Mouse (Mus musculus) neural tube, embryonic 13.5 days (tissue): Measurements from ENCODE around the gene Btn2a2. TPM values are rescaled to one million over a fixed set of nuclear protein-coding genes. Genes with fewer than 3 reads are reported as not detected.
A peak's percentile ranks its signal among the peaks of the same experiment; 100 is the strongest.

Source experiments
- ATAC-seq: fragments of 200-750 bp; cut with Nextera tagmentation; 2 replicates; pipeline ENCODE4 v1.8.0; 2017; ENCODE audit warnings: low read depth, mild to moderate bottlenecking, moderate TSS enrichment, moderate library complexity
- H3K27ac ChIP-seq: fragments of 300-500 bp; sonication (generic); replicated peaks from 2 replicates; pipeline ENCODE4 v1.5.1; 2015; ENCODE audit warnings: moderate library complexity, mild to moderate bottlenecking, inconsistent platforms
- H3K27me3 ChIP-seq: fragments of 300-500 bp; sonication (generic); 2 replicates; pipeline ENCODE4 v1.6.1; 2015; ENCODE audit warnings: mild to moderate bottlenecking, inconsistent platforms
- H3K36me3 ChIP-seq: fragments of 300-500 bp; sonication (generic); 2 replicates; pipeline ENCODE4 v1.6.1; 2015; ENCODE audit warnings: mild to moderate bottlenecking, inconsistent platforms
- H3K4me1 ChIP-seq: fragments of 300-500 bp; sonication (generic); replicated peaks from 2 replicates; pipeline ENCODE4 v1.6.1; 2015; ENCODE audit warnings: inconsistent platforms
- H3K4me2 ChIP-seq: fragments of 300-500 bp; sonication (generic); 2 replicates; pipeline ENCODE4 v1.6.1; 2015; ENCODE audit warnings: inconsistent platforms, mild to moderate bottlenecking, moderate library complexity
- H3K4me3 ChIP-seq: fragments of 300-500 bp; sonication (generic); 2 replicates; pipeline ENCODE4 v1.5.1; 2015; ENCODE audit warnings: mild to moderate bottlenecking, inconsistent platforms
- H3K9ac ChIP-seq: fragments of 300-500 bp; sonication (generic); 2 replicates; pipeline ENCODE4 v1.6.1; 2015; ENCODE audit warnings: moderate library complexity, mild to moderate bottlenecking, inconsistent platforms
- H3K9me3 ChIP-seq: fragments of 300-500 bp; sonication (generic); 2 replicates; pipeline ENCODE4 v1.6.1; 2016; ENCODE audit warnings: inconsistent platforms
- WGBS: fragments of 180-500 bp; shearing (Covaris S2); methylation state at CpG from one replicate; pipeline ENCODE4 v1.1.7; 2015; 5-methylcytosine and 5-hydroxymethylcytosine counted together
- polyA plus RNA-seq: library from polyadenylated mRNA; unstranded; fragments of >200 nt; fragmentation: Nextera tagmentation; extraction: Ambion mirVana; gene quantifications from 2 replicates; pipeline ENCODE4 v1.2.1, GENCODE M21; 2015

Gene Btn2a2
- polyA plus RNA-seq, 1 experiment from 2014 or later: 0.21 TPM

DNA sequence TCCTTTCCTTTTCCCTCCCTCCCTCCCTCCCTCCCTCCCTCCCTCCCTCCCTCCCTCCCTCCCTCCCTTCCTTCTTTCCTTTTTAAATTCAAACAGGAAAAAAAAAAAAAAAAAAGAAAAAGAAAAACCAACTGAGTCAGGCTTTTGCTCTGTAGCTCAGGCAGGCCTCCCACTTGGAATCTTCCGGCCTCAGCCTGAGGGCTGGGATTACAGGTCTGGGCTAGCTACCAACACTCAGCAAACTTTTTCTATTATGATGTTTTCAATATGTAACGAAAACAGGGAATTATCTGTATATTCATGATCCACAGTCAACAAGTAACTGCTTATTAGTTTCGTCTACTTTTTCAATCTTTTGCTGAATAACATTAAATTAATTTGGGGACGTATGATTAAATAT, 14.3 kb upstream of the Btn2a2 start:
- no peak overlapping the region for H3K4me3 ChIP-seq
- peaks cover 16% of the 10 kb centered on the region for H3K4me1 ChIP-seq
- no peak overlapping the region for H3K4me2 ChIP-seq
- no peaks in the 10 kb centered on the region for H3K36me3 ChIP-seq
- no peak overlapping the region for H3K9ac ChIP-seq
- no peaks in the 10 kb centered on the region for H3K9me3 ChIP-seq
- H3K27ac ChIP-seq: no peak overlapping the region
- WGBS: 45% methylated on average over 4 of the region's 4 CpGs
- no peak for ATAC-seq
- H3K27me3 ChIP-seq: peaks cover 14% of the 10 kb centered on the region

DNA sequence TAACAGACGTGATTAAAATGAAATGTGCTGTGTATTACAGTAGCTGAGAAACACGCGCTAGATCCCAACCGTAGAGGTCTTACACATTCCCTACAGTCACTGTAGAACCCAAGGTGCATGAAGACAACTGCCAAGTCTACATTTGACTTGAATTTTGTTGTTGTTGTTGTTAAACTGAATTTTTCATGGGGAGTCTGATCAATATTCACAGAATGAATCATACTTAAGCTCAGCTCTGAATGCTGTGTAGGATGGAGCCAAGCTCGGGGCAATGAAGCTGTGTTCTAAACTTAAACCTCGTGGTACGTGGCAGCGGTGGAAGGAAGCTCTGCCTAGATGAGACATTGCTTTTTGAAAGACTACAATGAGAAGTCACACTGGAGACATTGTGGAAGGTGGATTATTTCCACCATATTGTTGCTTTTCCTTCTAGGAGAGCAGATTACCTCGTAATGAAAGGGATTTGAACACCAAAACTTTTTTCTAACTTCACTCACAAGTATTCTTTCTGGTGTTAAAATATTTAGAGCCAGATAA, 13.4 kb upstream of the Btn2a2 start:
- Histone ChIP-seq H3K9ac (no peak overlapping the region), H3K9me3 (no peaks in the 10 kb centered on the region), H3K27ac (no peak overlapping the region), H3K4me3 (no peak overlapping the region), H3K4me2 (no peak overlapping the region), H3K27me3 (peaks cover 17% of the 10 kb centered on the region), H3K4me1 (peaks cover 16% of the 10 kb centered on the region), H3K36me3 (no peaks in the 10 kb centered on the region)
- no peak for ATAC-seq
- 40% methylated on average over 9 of the region's 9 CpGs for whole genome bisulfite sequencing

GRCm38 (mm10) chr13:23501511-23501910, 12.9 kb upstream of the Btn2a2 start:
- Histone ChIP-seq H3K9ac (no peak overlapping the region), H3K27ac (no peak overlapping the region), H3K27me3 (peaks cover 21% of the 10 kb centered on the region), H3K4me3 (no peak overlapping the region), H3K9me3 (no peaks in the 10 kb centered on the region), H3K4me2 (no peak overlapping the region), H3K4me1 (peaks cover 16% of the 10 kb centered on the region), H3K36me3 (no peaks in the 10 kb centered on the region)
- no peak for ATAC-seq
- WGBS: 20% methylated on average over 5 of the region's 5 CpGs

DNA sequence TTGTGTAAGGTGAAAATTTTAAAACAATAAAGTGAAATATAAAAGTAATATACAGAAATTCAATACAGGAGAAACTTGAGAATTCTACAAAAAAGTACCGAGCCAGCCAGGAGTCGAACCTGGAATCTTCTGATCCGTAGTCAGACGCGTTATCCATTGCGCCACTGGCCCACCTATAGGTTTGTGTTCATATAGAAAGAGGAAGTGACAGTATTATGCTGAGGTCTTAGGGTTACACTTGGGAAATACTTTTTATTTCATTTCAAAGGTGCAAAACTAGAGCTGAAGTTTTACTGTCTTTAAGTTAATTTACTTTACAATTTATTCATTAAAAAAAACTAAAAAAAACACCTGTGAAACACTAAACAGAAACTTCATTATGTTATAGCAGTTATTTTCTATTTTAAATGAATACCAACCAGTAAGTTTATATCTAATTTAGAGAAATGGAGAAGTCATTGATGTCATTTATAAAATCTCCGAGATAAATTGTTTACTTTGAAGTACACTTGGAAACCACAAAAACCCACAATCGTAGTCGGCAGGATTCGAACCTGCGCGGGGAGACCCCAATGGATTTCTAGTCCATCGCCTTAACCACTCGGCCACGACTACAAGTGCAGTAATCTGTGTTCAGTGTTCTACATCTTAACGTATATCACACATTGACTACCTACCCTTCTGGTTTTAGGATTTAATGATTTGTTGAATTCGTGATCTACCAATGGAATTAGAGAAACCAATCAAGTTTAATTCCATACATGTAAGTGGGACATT, 12.0 kb upstream of the Btn2a2 start:
- no peak overlapping the region for H3K27ac ChIP-seq
- no peaks in the 10 kb centered on the region for H3K36me3 ChIP-seq
- no peaks in the 10 kb centered on the region for H3K9me3 ChIP-seq
- no peak overlapping the region for H3K9ac ChIP-seq
- ATAC-seq: peak; percentile 70; the same call in 1 of the 2 replicates
- peaks cover 9% of the 10 kb centered on the region; the same call in 1 of the 2 replicates for H3K4me1 ChIP-seq
- no peak overlapping the region for H3K4me2 ChIP-seq
- 2% methylated on average over 17 of the region's 17 CpGs for WGBS
- H3K27me3 ChIP-seq: peaks cover 21% of the 10 kb centered on the region
- H3K4me3 ChIP-seq: no peak overlapping the region

GRCm38 (mm10) chr13:23499943-23500342, 11.3 kb upstream of the Btn2a2 start:
- H3K4me3 ChIP-seq: no peak overlapping the region
- no peak overlapping the region for H3K4me2 ChIP-seq
- no peak overlapping the region for H3K27ac ChIP-seq
- 7% methylated on average over 7 of the region's 7 CpGs for WGBS
- ATAC-seq: no peak
- H3K9me3 ChIP-seq: no peaks in the 10 kb centered on the region
- no peaks in the 10 kb centered on the region for H3K36me3 ChIP-seq
- H3K27me3 ChIP-seq: peaks cover 21% of the 10 kb centered on the region
- 0 out of 2 replicates have a peak, but pooled peaks cover 8% of the 10 kb centered on the region for H3K4me1 ChIP-seq
- no peak overlapping the region for H3K9ac ChIP-seq

GRCm38 (mm10) chr13:23498653-23499052, 10.0 kb upstream of the Btn2a2 start:
- Histone ChIP-seq H3K4me2 (peak overlapping the region; percentile 46), H3K4me3 (peak overlapping the region; percentile 21), H3K36me3 (no peaks in the 10 kb centered on the region), H3K9ac (no peak overlapping the region), H3K4me1 (0 out of 2 replicates have a peak, but pooled peaks cover 8% of the 10 kb centered on the region), H3K27me3 (peaks cover 21% of the 10 kb centered on the region), H3K27ac (no peak overlapping the region), H3K9me3 (no peaks in the 10 kb centered on the region)
- ATAC-seq: no peak
- 9% methylated on average over 10 of the region's 10 CpGs for WGBS

- WGBS: 3% methylated on average over 19 of the region's 19 CpGs
These were observed 9.1 kb upstream of the Btn2a2 start for GRCm38 (mm10) chr13:23497656-23498321.

DNA sequence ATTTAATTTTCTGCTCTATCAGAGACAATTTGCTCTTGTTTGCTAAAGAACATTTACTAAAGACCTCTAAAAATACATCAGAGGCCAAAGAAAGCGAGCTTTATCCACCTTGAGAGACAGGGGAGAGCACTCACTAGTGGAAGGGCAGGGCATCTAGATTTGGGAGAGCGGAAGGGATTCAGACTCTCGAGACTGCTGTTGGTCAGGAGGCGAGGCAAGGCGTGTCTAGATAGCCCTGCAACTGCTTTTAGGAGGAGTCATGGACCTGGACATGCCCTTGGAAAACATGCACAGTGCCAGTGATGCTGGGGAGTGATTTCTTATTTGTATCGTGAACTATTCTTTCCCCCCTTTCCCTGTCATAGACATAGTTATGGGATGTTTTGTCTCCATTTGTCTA, 6.9 kb upstream of the Btn2a2 start:
- WGBS: 87% methylated on average over 6 of the region's 6 CpGs
- H3K27ac ChIP-seq: no peak overlapping the region
- H3K4me2 ChIP-seq: no peak overlapping the region
- peaks cover 18% of the 10 kb centered on the region for H3K4me1 ChIP-seq
- no peak overlapping the region for H3K9ac ChIP-seq
- no peaks in the 10 kb centered on the region for H3K9me3 ChIP-seq
- no peak for ATAC-seq
- no peaks in the 10 kb centered on the region for H3K36me3 ChIP-seq
- H3K27me3 ChIP-seq: peaks cover 21% of the 10 kb centered on the region
- H3K4me3 ChIP-seq: no peak overlapping the region

More at GRCm38 (mm10) chr13:23497656-23498321, 9.1 kb upstream of the Btn2a2 start:
- no peak overlapping the region for H3K27ac ChIP-seq
- peak overlapping the region; percentile 21 for H3K4me3 ChIP-seq
- H3K27me3 ChIP-seq: peaks cover 21% of the 10 kb centered on the region
- H3K36me3 ChIP-seq: no peaks in the 10 kb centered on the region
- H3K4me2 ChIP-seq: peak overlapping the region; percentile 46
- no peaks in the 10 kb centered on the region for H3K9me3 ChIP-seq
- H3K4me1 ChIP-seq: 0 out of 2 replicates have a peak, but pooled peaks cover 8% of the 10 kb centered on the region
- H3K9ac ChIP-seq: peak overlapping the region; percentile 23; the same call in 1 of the 2 replicates
- ATAC-seq: no peak

DNA sequence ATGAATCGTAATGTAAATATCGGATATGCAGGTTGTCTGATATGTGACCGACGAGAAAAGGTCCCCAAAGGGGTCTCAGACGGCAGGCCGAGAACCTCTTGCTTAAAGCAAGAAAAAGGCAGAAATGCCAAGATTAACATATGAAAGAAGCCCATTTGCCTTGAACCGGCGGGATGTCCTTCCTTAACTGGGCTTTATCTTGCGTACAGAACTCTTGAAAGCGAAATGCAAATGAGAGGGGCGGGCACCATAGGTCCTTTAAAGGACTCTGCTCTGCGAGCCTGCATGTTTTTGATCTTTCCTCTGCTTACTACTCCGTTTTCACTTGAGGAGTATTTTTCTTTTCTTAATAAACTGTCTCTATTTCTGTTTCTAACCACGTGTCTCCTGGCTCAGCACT, 3.3 kb upstream of the Btn2a2 start:
- H3K4me2 ChIP-seq: peak overlapping the region; percentile 48
- peaks cover 8% of the 10 kb centered on the region; the same call in 1 of the 2 replicates for H3K27me3 ChIP-seq
- no peaks in the 10 kb centered on the region for H3K36me3 ChIP-seq
- no peaks in the 10 kb centered on the region for H3K9me3 ChIP-seq
- H3K9ac ChIP-seq: peak overlapping the region; percentile 48
- peaks cover 17% of the 10 kb centered on the region for H3K4me1 ChIP-seq
- peak overlapping the region; percentile 24 for H3K4me3 ChIP-seq
- WGBS: 2% methylated on average over 14 of the region's 14 CpGs
- ATAC-seq: no peak
- no peak overlapping the region for H3K27ac ChIP-seq

- ATAC-seq: no peak
- WGBS: 9% methylated on average over 1 of the region's 1 CpGs
- Histone ChIP-seq H3K4me1 (peaks cover 17% of the 10 kb centered on the region), H3K9me3 (no peaks in the 10 kb centered on the region), H3K27me3 (peaks cover 5% of the 10 kb centered on the region; the same call in 1 of the 2 replicates), H3K4me2 (no peak overlapping the region), H3K27ac (no peak overlapping the region), H3K9ac (no peak overlapping the region), H3K4me3 (no peak overlapping the region), H3K36me3 (no peaks in the 10 kb centered on the region)
These were observed 2.6 kb upstream of the Btn2a2 start for GRCm38 (mm10) chr13:23491263-23491662.

- H3K4me3 ChIP-seq: no peak overlapping the region
- no peak overlapping the region for H3K4me2 ChIP-seq
- H3K9ac ChIP-seq: no peak overlapping the region
- H3K36me3 ChIP-seq: no peaks in the 10 kb centered on the region
- peaks cover 5% of the 10 kb centered on the region; the same call in 1 of the 2 replicates for H3K27me3 ChIP-seq
- 63% methylated on average over 1 of the region's 1 CpGs for WGBS
- H3K4me1 ChIP-seq: peaks cover 17% of the 10 kb centered on the region
- no peak for ATAC-seq
- H3K9me3 ChIP-seq: no peaks in the 10 kb centered on the region
- H3K27ac ChIP-seq: no peak overlapping the region
These were observed 2.2 kb upstream of the Btn2a2 start for GRCm38 (mm10) chr13:23490863-23491262.

- no peak for ATAC-seq
- peaks cover 5% of the 10 kb centered on the region; the same call in 1 of the 2 replicates for H3K27me3 ChIP-seq
- 43% methylated on average over 5 of the region's 5 CpGs for WGBS
- peaks cover 8% of the 10 kb centered on the region for H3K4me1 ChIP-seq
- no peak overlapping the region for H3K4me3 ChIP-seq
- H3K9me3 ChIP-seq: no peaks in the 10 kb centered on the region
- H3K36me3 ChIP-seq: no peaks in the 10 kb centered on the region
- no peak overlapping the region for H3K27ac ChIP-seq
- H3K4me2 ChIP-seq: no peak overlapping the region
- no peak overlapping the region for H3K9ac ChIP-seq
These were observed 3.4 kb downstream of the Btn2a2 start for GRCm38 (mm10) chr13:23485271-23485670.
